17 mouse cellular contexts compared by ENCODE assay signal in genomic region chr14:17846700-17847099, GRCm38 (mm10).
"Had no signal": no experiment of that assay in that cellular context is flagged by ENCODE, and none has a peak within 500 bp of the region (broad histone marks: within the 10 kb centered on the region; RNA-seq: fewer than 3 reads in every experiment).

No protein-coding gene starts in this region.

- H3K27ac ChIP-seq: kidney, postnatal 0 days; limb, embryonic 12.5 days; limb, embryonic 15.5 days; liver, embryonic 12.5 days; liver, embryonic 15.5 days; midbrain, embryonic 10.5 days; midbrain, embryonic 13.5 days; neural tube, embryonic 13.5 days; stomach, embryonic 15.5 days had no signal

- DNase-seq: retina, postnatal 1 day; right cerebral cortex, postnatal 25 days; spleen, adult 18-20 months; thymus, postnatal 25 days had no signal

- H3K4me3 ChIP-seq: limb, embryonic 12.5 days; limb, embryonic 15.5 days; liver, embryonic 12.5 days; liver, embryonic 15.5 days; megakaryocyte, embryonic 14.5 days; midbrain, embryonic 10.5 days; midbrain, embryonic 13.5 days; myocyte; neural tube, embryonic 13.5 days; stomach, embryonic 15.5 days had no signal

- H3K4me2 ChIP-seq: limb, embryonic 12.5 days; limb, embryonic 15.5 days; liver, embryonic 12.5 days; liver, embryonic 15.5 days; midbrain, embryonic 13.5 days; neural tube, embryonic 13.5 days; stomach, embryonic 15.5 days had no signal

- ATAC-seq: inflammation-experienced regulatory T-cells, adult 6 months; liver, embryonic 12.5 days; midbrain, embryonic 13.5 days; midbrain, embryonic 16.5 days had no signal

- H3K4me1 ChIP-seq: limb, embryonic 12.5 days; limb, embryonic 15.5 days; liver, embryonic 12.5 days; liver, embryonic 15.5 days; megakaryocyte, embryonic 14.5 days; midbrain, embryonic 10.5 days; midbrain, embryonic 13.5 days; neural tube, embryonic 13.5 days; stomach, embryonic 15.5 days had no signal

- H3K36me3 ChIP-seq: limb, embryonic 12.5 days; limb, embryonic 15.5 days; liver, embryonic 12.5 days; liver, embryonic 15.5 days; midbrain, embryonic 10.5 days; midbrain, embryonic 13.5 days; neural tube, embryonic 13.5 days; stomach, embryonic 15.5 days had no signal

- H3K9ac ChIP-seq: limb, embryonic 12.5 days; limb, embryonic 15.5 days; liver, embryonic 12.5 days; liver, embryonic 15.5 days; midbrain, embryonic 13.5 days; neural tube, embryonic 13.5 days; stomach, embryonic 15.5 days had no signal

- H3K27me3 ChIP-seq: limb, embryonic 12.5 days; limb, embryonic 15.5 days; liver, embryonic 12.5 days; liver, embryonic 15.5 days; megakaryocyte, embryonic 14.5 days; midbrain, embryonic 13.5 days; neural tube, embryonic 13.5 days; stomach, embryonic 15.5 days had no signal

- H3K9me3 ChIP-seq: limb, embryonic 12.5 days; limb, embryonic 15.5 days; liver, embryonic 12.5 days; liver, embryonic 15.5 days; megakaryocyte, embryonic 14.5 days; midbrain, embryonic 10.5 days; midbrain, embryonic 13.5 days; neural tube, embryonic 13.5 days; stomach, embryonic 15.5 days had no signal
